Mouse (Mus musculus) urinary bladder, adult 2 months (tissue): Measurements from ENCODE around the gene Hyal2. TPM values are rescaled to one million over a fixed set of nuclear protein-coding genes. Genes with fewer than 3 reads are reported as not detected.
A peak's percentile ranks its signal among the peaks of the same experiment; 100 is the strongest.
"Not testable (repeated sequence)": the region's sequence is repeated elsewhere in the genome, so short reads cannot be mapped to it uniquely, and the experiment has no call there.

Experiments
- DNase-seq: peaks from one replicate; pipeline ENCODE4 v3.0.0; 2022; ENCODE audit warnings: low spot score
- polyA plus RNA-seq: library from polyadenylated mRNA; depleted of rRNA; stranded (reverse); fragments of >200 nt; gene quantifications from 2 replicates; pipeline ENCODE4 v1.2.3, GENCODE M21; 2012

The Hyal2 gene
- polyA plus RNA-seq, 1 experiment, result 24.0 TPM

GRCm38 (mm10) chr9:107545602-107546001, 22.1 kb upstream of the Hyal2 start:
- DNase-seq, result no peak

- DNase-seq, result no peak
Observed at GRCm38 (mm10) chr9:107547026-107547425, 20.7 kb upstream of the Hyal2 start, which contains the start of gene Zmynd10. Zmynd10 (plus strand) TSS chr9:107547298.

- no peak for DNase-seq
Observed at GRCm38 (mm10) chr9:107547957-107548356, 19.8 kb upstream of the Hyal2 start.

GRCm38 (mm10) chr9:107548820-107549219, 18.9 kb upstream of the Hyal2 start:
- no peak for DNase-seq

- DNase-seq, result no peak
Observed at GRCm38 (mm10) chr9:107549297-107550074, 18.3 kb upstream of the Hyal2 start.

GRCm38 (mm10) chr9:107550491-107551116, 17.1 kb upstream of the Hyal2 start:
- DNase-seq, result no peak

- DNase-seq, result no peak
Observed at GRCm38 (mm10) chr9:107551117-107551889, 16.4 kb upstream of the Hyal2 start, which contains the start of gene Rassf1. Rassf1 (plus strand) TSS chr9:107551555.

- DNase-seq, result no peak
Observed at GRCm38 (mm10) chr9:107551890-107552355, 15.8 kb upstream of the Hyal2 start.

- no peak for DNase-seq
Observed at GRCm38 (mm10) chr9:107552690-107553393, 14.9 kb upstream of the Hyal2 start.

GRCm38 (mm10) chr9:107553541-107554318, 14.0 kb upstream of the Hyal2 start:
- DNase-seq, result no peak

- peak; percentile 92 for DNase-seq
Observed at GRCm38 (mm10) chr9:107554319-107554825, 13.4 kb upstream of the Hyal2 start.

GRCm38 (mm10) chr9:107555031-107555457, 12.7 kb upstream of the Hyal2 start:
- DNase-seq, result no peak

- no peak for DNase-seq
Observed at GRCm38 (mm10) chr9:107555701-107556100, 12.0 kb upstream of the Hyal2 start.

- DNase-seq, result no peak
Observed at GRCm38 (mm10) chr9:107556346-107556745, 11.4 kb upstream of the Hyal2 start.

GRCm38 (mm10) chr9:107563029-107563581, 4.6 kb upstream of the Hyal2 start, which contains the start of gene Tusc2:
Tusc2 (plus strand) TSS chr9:107563255.
- DNase-seq, result peak; percentile 81

- not testable (repeated sequence) for DNase-seq
Observed at GRCm38 (mm10) chr9:107565556-107565955, 2.2 kb upstream of the Hyal2 start.

GRCm38 (mm10) chr9:107566041-107566709, 1.6 kb upstream of the Hyal2 start:
- peak; percentile 74 for DNase-seq

- no peak for DNase-seq
Observed at GRCm38 (mm10) chr9:107566855-107567254, 890 bp upstream of the Hyal2 start.
